Comparison of ENCODE assay signal across 31 mouse cellular contexts in genomic region chr4:152079261-152079660, GRCm38 (mm10). TPM values are rescaled to one million over a fixed set of nuclear protein-coding genes. Genes with fewer than 3 reads are reported as not detected.
DNase-seq lines count a peak whose midpoint lies in the region; ATAC-seq and TF ChIP-seq lines count a peak whose summit lies in the region.
"Had no signal": no experiment of that assay in that cellular context is flagged by ENCODE, and none has a peak within 500 bp of the region (broad histone marks: within the 10 kb centered on the region; RNA-seq: fewer than 3 reads in every experiment).

No protein-coding gene starts in this region.

- H3K36me3 ChIP-seq in heart, embryonic 12.5 days = no peaks in the 10 kb centered on the region
- H3K36me3 ChIP-seq in liver, embryonic 14.5 days (replicated peaks; ENCODE audit: control insufficient read depth, insufficient read depth, low read depth) = no peaks in the 10 kb centered on the region
- no peaks in the 10 kb centered on the region for H3K36me3 ChIP-seq in liver, embryonic 11.5 days (ENCODE audit: control insufficient read depth, insufficient read depth, low read length)
- H3K36me3 ChIP-seq in ES-Bruce4 (ENCODE audit: control insufficient read depth, insufficient read depth, low read length, poor library complexity, severe bottlenecking) = no peaks in the 10 kb centered on the region
- H3K36me3 ChIP-seq: G1E; heart, embryonic 10.5 days; hindbrain, embryonic 13.5 days; limb, embryonic 12.5 days; midbrain, embryonic 12.5 days had no signal

- H3K4me1 ChIP-seq in heart, embryonic 12.5 days (replicated peaks) = peaks cover 7% of the 10 kb centered on the region
- no peaks in the 10 kb centered on the region for H3K4me1 ChIP-seq in liver, embryonic 14.5 days (replicated peaks; ENCODE audit: control insufficient read depth in 2 of 2, insufficient read depth in 2 of 2, low read length in 1 of 2)
- no peaks in the 10 kb centered on the region for H3K4me1 ChIP-seq in liver, embryonic 11.5 days (replicated peaks; ENCODE audit: control insufficient read depth, insufficient read depth, low read length)
- peaks cover 6% of the 10 kb centered on the region for H3K4me1 ChIP-seq in ES-Bruce4 (ENCODE audit: control insufficient read depth, insufficient read depth, low read length)
- H3K4me1 ChIP-seq: midbrain, embryonic 12.5 days had no signal

- H3K9me3 ChIP-seq in heart, embryonic 12.5 days (replicated peaks) = no peaks in the 10 kb centered on the region
- no peaks in the 10 kb centered on the region for H3K9me3 ChIP-seq in liver, embryonic 14.5 days (ENCODE audit: control insufficient read depth, low read length)
- H3K9me3 ChIP-seq in liver, embryonic 11.5 days (ENCODE audit: control insufficient read depth, low read length) = no peaks in the 10 kb centered on the region
- H3K9me3 ChIP-seq in ES-Bruce4 (replicated peaks; ENCODE audit: control insufficient read depth, insufficient read depth, low read length, poor library complexity, severe bottlenecking) = no peaks in the 10 kb centered on the region
- H3K9me3 ChIP-seq: G1E; heart, embryonic 10.5 days; hindbrain, embryonic 13.5 days; limb, embryonic 12.5 days; midbrain, embryonic 12.5 days had no signal

- no peak overlapping the region for H3K4me3 ChIP-seq in heart, embryonic 12.5 days
- no peak overlapping the region for H3K4me3 ChIP-seq in liver, embryonic 14.5 days (ENCODE audit: insufficient read depth in 1 of 2, low read depth in 2 of 2, low read length in 2 of 2)
- H3K4me3 ChIP-seq in liver, embryonic 11.5 days (ENCODE audit: low read depth, low read length) = no peak overlapping the region
- H3K4me3 ChIP-seq in ES-Bruce4 (ENCODE audit: low read depth, low read length) = no peak overlapping the region
- H3K4me3 ChIP-seq: erythroblast, embryonic 14.5 days; heart, embryonic 10.5 days; hindbrain, embryonic 13.5 days; limb, embryonic 12.5 days; midbrain, embryonic 12.5 days had no signal

- peak; percentile 44 for DNase-seq in heart, adult 11 months
- DNase-seq in liver, embryonic 14.5 days (ENCODE audit: low read depth in 3 of 3, low spot score in 3 of 3) = no peak
- no peak for DNase-seq in liver, embryonic 11.5 days (ENCODE audit: low spot score)
- no peak for DNase-seq in adrenal gland, adult 8-10 months
- DNase-seq in spleen, adult 12 weeks (ENCODE audit: low spot score) = no peak
- DNase-seq: adrenal gland, adult 2 months; cerebellum, adult 2 months; cerebellum, postnatal 14 days; gastrocnemius, postnatal 10 days; heart, postnatal 4 days; kidney, adult 11 months; layer of hippocampus, adult 9-11 months; lung, embryonic 14.5 days; right cerebral cortex, postnatal 14 days; thymus, adult 2 months; thymus, postnatal 36 days had no signal

- TF ChIP-seq EP300 in liver, embryonic 14.5 days (IDR thresholded peaks at IDR 0.05; ENCODE audit: low read depth) = no peak
- no peak for TF ChIP-seq EP300 in ES-Bruce4 (IDR thresholded peaks at IDR 0.05; ENCODE audit: insufficient read depth, low read depth, low read length)

- no peak for TF ChIP-seq POLR2A in ES-Bruce4 (IDR thresholded peaks at IDR 0.05; ENCODE audit: insufficient read depth, low read length)

- H3K27me3 ChIP-seq in heart, embryonic 12.5 days (replicated peaks) = 0 out of 2 replicates have a peak, but pooled peaks cover 5% of the 10 kb centered on the region
- H3K27me3 ChIP-seq in liver, embryonic 14.5 days (ENCODE audit: control insufficient read depth, insufficient read depth, low read length) = no peaks in the 10 kb centered on the region
- H3K27me3 ChIP-seq in liver, embryonic 11.5 days (replicated peaks; ENCODE audit: control insufficient read depth, insufficient read depth, low read length) = no peaks in the 10 kb centered on the region
- no peaks in the 10 kb centered on the region for H3K27me3 ChIP-seq in ES-Bruce4 (ENCODE audit: control insufficient read depth, insufficient read depth, low read length, poor library complexity, severe bottlenecking)
- H3K27me3 ChIP-seq: Patski had no signal

- ATAC-seq in heart, embryonic 12.5 days (ENCODE audit: insufficient number of reproducible peaks, low FRiP score) = no peak
- ATAC-seq in liver, embryonic 14.5 days (ENCODE audit: insufficient read depth) = no peak
- no peak for ATAC-seq in liver, embryonic 11.5 days (replicated peaks; ENCODE audit: low FRiP score)
- ATAC-seq in megakaryocyte-erythroid progenitor cell, adult 5-6 weeks (replicated peaks; ENCODE audit: low FRiP score, low TSS enrichment, poor library complexity, severe bottlenecking) = 0 out of 2 replicates have a peak, but pooled peaks have one; percentile 5
- ATAC-seq: CD4-positive, CD25-positive, alpha-beta regulatory T cell, adult 4 months; forebrain, embryonic 16.5 days; Patski had no signal

- no peak overlapping the region for H3K9ac ChIP-seq in heart, embryonic 12.5 days
- no peak overlapping the region for H3K9ac ChIP-seq in liver, embryonic 14.5 days (replicated peaks)
- H3K9ac ChIP-seq in liver, embryonic 11.5 days (ENCODE audit: low read depth, low read length) = no peak overlapping the region
- H3K9ac ChIP-seq in ES-Bruce4 (ENCODE audit: low read depth, poor library complexity, severe bottlenecking) = no peak overlapping the region
- H3K9ac ChIP-seq: hindbrain, embryonic 13.5 days; limb, embryonic 12.5 days; lung, embryonic 14.5 days; midbrain, embryonic 12.5 days had no signal

- WGBS in heart, embryonic 12.5 days = 87% methylated on average over 3 of the region's 3 CpGs
- 74% methylated on average over 3 of the region's 3 CpGs for WGBS in liver, embryonic 14.5 days (ENCODE audit: insufficient replicate concordance)
- WGBS in liver, embryonic 11.5 days = 95% methylated on average over 3 of the region's 3 CpGs

- no peak overlapping the region for H3K4me2 ChIP-seq in heart, embryonic 12.5 days
- H3K4me2 ChIP-seq in liver, embryonic 14.5 days (ENCODE audit: low read depth) = no peak overlapping the region
- no peak overlapping the region for H3K4me2 ChIP-seq in liver, embryonic 11.5 days
- H3K4me2 ChIP-seq: hindbrain, embryonic 13.5 days; limb, embryonic 12.5 days; lung, embryonic 14.5 days; midbrain, embryonic 12.5 days had no signal

- TF ChIP-seq CTCF in liver, embryonic 14.5 days (IDR thresholded peaks at IDR 0.05; ENCODE audit: low read depth) = peak; percentile 36; the same call in 1 of the 2 replicates
- TF ChIP-seq CTCF in ES-Bruce4 (IDR thresholded peaks at IDR 0.05; ENCODE audit: low read depth, low read length) = peak; percentile 4

- H3K27ac ChIP-seq in heart, embryonic 12.5 days (ENCODE audit: poor library complexity, severe bottlenecking) = no peak overlapping the region
- no peak overlapping the region for H3K27ac ChIP-seq in liver, embryonic 14.5 days
- no peak overlapping the region for H3K27ac ChIP-seq in liver, embryonic 11.5 days (ENCODE audit: low read depth, low read length)
- H3K27ac ChIP-seq in ES-Bruce4 (ENCODE audit: insufficient read depth, low read length) = no peak overlapping the region
- H3K27ac ChIP-seq: heart, embryonic 10.5 days; hindbrain, embryonic 13.5 days; limb, embryonic 12.5 days; midbrain, embryonic 12.5 days had no signal

RNA-seq across cellular contexts. Expression of gene Plekhg5, which starts 7.0 kb away (rescaled TPM):
- 13.6 and 14.1 TPM in 2 replicates for polyA plus RNA-seq in heart, embryonic 12.5 days (2016; fragmentation: Nextera tagmentation; extraction: Ambion mirVana)
- 4.5 and 4.7 TPM in 2 replicates for polyA plus RNA-seq in liver, embryonic 14.5 days (2012; rRNA removed)
- polyA plus RNA-seq in liver, embryonic 14.5 days (2014; fragmentation: Nextera tagmentation; extraction: Ambion mirVana) = 2.6 and 4.8 TPM in 2 replicates
- 8.4 and 8.9 TPM in 2 replicates for polyA plus RNA-seq in liver, embryonic 11.5 days (2014; fragmentation: Nextera tagmentation; extraction: Ambion mirVana)
- polyA plus RNA-seq in ES-Bruce4 (2011; ENCODE audit: insufficient read depth, insufficient read length, low read depth, missing spikeins) = 17.5 and 20.5 TPM in 2 replicates
- 8.9 and 15.6 TPM in 2 replicates for total RNA-seq in megakaryocyte-erythroid progenitor cell, adult 5-6 weeks (2014; fragmentation: Nextera tagmentation)
- total RNA-seq in megakaryocyte-erythroid progenitor cell, adult 5-6 weeks (2017) = 6.8 and 7.1 TPM in 2 replicates
- total RNA-seq in adrenal gland, adult 8-10 months (2022) = 10 to 100 TPM in 3 of 4 experiments, 1 to 10 TPM in 1; 8.7 to 19.5 (median 15.4) TPM

RNA-seq across cellular contexts. Expression of gene Tnfrsf25, which starts 36.5 kb away (rescaled TPM):
- 0.86 and 1.1 TPM in 2 replicates for polyA plus RNA-seq in heart, embryonic 12.5 days (2016; fragmentation: Nextera tagmentation; extraction: Ambion mirVana)
- polyA plus RNA-seq in liver, embryonic 14.5 days (2012; rRNA removed) = 0.68 and 0.93 TPM in 2 replicates
- 0.15 and 0.16 TPM in 2 replicates for polyA plus RNA-seq in liver, embryonic 14.5 days (2014; fragmentation: Nextera tagmentation; extraction: Ambion mirVana)
- polyA plus RNA-seq in liver, embryonic 11.5 days (2014; fragmentation: Nextera tagmentation; extraction: Ambion mirVana) = 0.90 and 1.3 TPM in 2 replicates
- polyA plus RNA-seq in ES-Bruce4 (2011; ENCODE audit: insufficient read depth, insufficient read length, low read depth, missing spikeins) = 1.5 and 2.0 TPM in 2 replicates
- not detected in 2 replicates for total RNA-seq in megakaryocyte-erythroid progenitor cell, adult 5-6 weeks (2014; fragmentation: Nextera tagmentation)
- total RNA-seq in megakaryocyte-erythroid progenitor cell, adult 5-6 weeks (2017) = not detected in 2 replicates
- 1 to 10 TPM in 3 of 4 experiments, under 1 TPM in 1; 0.73 to 2.0 (median 1.3) TPM for total RNA-seq in adrenal gland, adult 8-10 months (2022)
- total RNA-seq: G1E had no signal
- polyA plus RNA-seq: forebrain, embryonic 11.5 days; G1E had no signal

RNA-seq across cellular contexts. Expression of gene Nol9, which starts 40.1 kb away (rescaled TPM):
- polyA plus RNA-seq in heart, embryonic 12.5 days (2016; fragmentation: Nextera tagmentation; extraction: Ambion mirVana) = 23.1 and 25.8 TPM in 2 replicates
- polyA plus RNA-seq in liver, embryonic 14.5 days (2012; rRNA removed) = 9.8 and 11.1 TPM in 2 replicates
- polyA plus RNA-seq in liver, embryonic 14.5 days (2014; fragmentation: Nextera tagmentation; extraction: Ambion mirVana) = 11.5 and 16.3 TPM in 2 replicates
- polyA plus RNA-seq in liver, embryonic 11.5 days (2014; fragmentation: Nextera tagmentation; extraction: Ambion mirVana) = 53.3 and 59.4 TPM in 2 replicates
- 71.0 and 71.7 TPM in 2 replicates for polyA plus RNA-seq in ES-Bruce4 (2011; ENCODE audit: insufficient read depth, insufficient read length, low read depth, missing spikeins)
- 64.3 and 67.6 TPM in 2 replicates for total RNA-seq in megakaryocyte-erythroid progenitor cell, adult 5-6 weeks (2014; fragmentation: Nextera tagmentation)
- total RNA-seq in megakaryocyte-erythroid progenitor cell, adult 5-6 weeks (2017) = 45.2 and 60.8 TPM in 2 replicates
- total RNA-seq in adrenal gland, adult 8-10 months (2022) = 10 to 100 TPM; 21.3 to 29.6 (median 25.8) TPM

RNA-seq across cellular contexts. Expression of gene Tas1r1, which starts 40.9 kb away (rescaled TPM):
- polyA plus RNA-seq in heart, embryonic 12.5 days (2016; fragmentation: Nextera tagmentation; extraction: Ambion mirVana) = 0.06 and 0.13 TPM in 2 replicates
- 0.03 and 0.06 TPM in 2 replicates for polyA plus RNA-seq in liver, embryonic 14.5 days (2012; rRNA removed)
- polyA plus RNA-seq in liver, embryonic 14.5 days (2014; fragmentation: Nextera tagmentation; extraction: Ambion mirVana) = not detected in 2 replicates
- polyA plus RNA-seq in liver, embryonic 11.5 days (2014; fragmentation: Nextera tagmentation; extraction: Ambion mirVana) = 0.18 and 0.21 TPM in 2 replicates
- polyA plus RNA-seq in ES-Bruce4 (2011; ENCODE audit: insufficient read depth, insufficient read length, low read depth, missing spikeins) = 0.38 and 0.55 TPM in 2 replicates
- 0.74 TPM in 1 of 2 replicates, not detected in the other for total RNA-seq in megakaryocyte-erythroid progenitor cell, adult 5-6 weeks (2014; fragmentation: Nextera tagmentation)
- 0.88 TPM in 1 of 2 replicates, not detected in the other for total RNA-seq in megakaryocyte-erythroid progenitor cell, adult 5-6 weeks (2017)
- under 1 TPM in 1 of 4 experiments, not detected in 3; 0.71 TPM for total RNA-seq in adrenal gland, adult 8-10 months (2022)
- total RNA-seq: liver, adult 2 months had no signal
- polyA plus RNA-seq: adrenal gland, adult 2 months; CD4-positive, CD25-positive, alpha-beta regulatory T cell, adult 4 months; erythroblast, embryonic 14.5 days; liver, adult 2 months; small intestine, adult 2 months had no signal

RNA-seq across cellular contexts. Expression of gene Zbtb48, which starts 51.8 kb away (rescaled TPM):
- 13.9 and 15.1 TPM in 2 replicates for polyA plus RNA-seq in heart, embryonic 12.5 days (2016; fragmentation: Nextera tagmentation; extraction: Ambion mirVana)
- polyA plus RNA-seq in liver, embryonic 14.5 days (2012; rRNA removed) = 8.2 and 10.7 TPM in 2 replicates
- polyA plus RNA-seq in liver, embryonic 14.5 days (2014; fragmentation: Nextera tagmentation; extraction: Ambion mirVana) = 6.4 and 8.8 TPM in 2 replicates
- 17.0 and 17.8 TPM in 2 replicates for polyA plus RNA-seq in liver, embryonic 11.5 days (2014; fragmentation: Nextera tagmentation; extraction: Ambion mirVana)
- polyA plus RNA-seq in ES-Bruce4 (2011; ENCODE audit: insufficient read depth, insufficient read length, low read depth, missing spikeins) = 13.4 and 13.5 TPM in 2 replicates
- total RNA-seq in megakaryocyte-erythroid progenitor cell, adult 5-6 weeks (2014; fragmentation: Nextera tagmentation) = 6.6 and 27.2 TPM in 2 replicates
- total RNA-seq in megakaryocyte-erythroid progenitor cell, adult 5-6 weeks (2017) = 7.0 and 10.6 TPM in 2 replicates
- 10 to 100 TPM in 3 of 4 experiments, 1 to 10 TPM in 1; 7.1 to 17.4 (median 13.7) TPM for total RNA-seq in adrenal gland, adult 8-10 months (2022)
